Mouse (Mus musculus): ENCODE data around the gene Gdap1l1. TPM values are rescaled to one million over a fixed set of nuclear protein-coding genes. Genes with fewer than 3 reads are reported as not detected.
A peak's percentile ranks its signal among the peaks of the same experiment; 100 is the strongest.

Gdap1l1 gene
- polyA plus RNA-seq, 1 experiment from 2014 or later = 0.21 TPM

DNA sequence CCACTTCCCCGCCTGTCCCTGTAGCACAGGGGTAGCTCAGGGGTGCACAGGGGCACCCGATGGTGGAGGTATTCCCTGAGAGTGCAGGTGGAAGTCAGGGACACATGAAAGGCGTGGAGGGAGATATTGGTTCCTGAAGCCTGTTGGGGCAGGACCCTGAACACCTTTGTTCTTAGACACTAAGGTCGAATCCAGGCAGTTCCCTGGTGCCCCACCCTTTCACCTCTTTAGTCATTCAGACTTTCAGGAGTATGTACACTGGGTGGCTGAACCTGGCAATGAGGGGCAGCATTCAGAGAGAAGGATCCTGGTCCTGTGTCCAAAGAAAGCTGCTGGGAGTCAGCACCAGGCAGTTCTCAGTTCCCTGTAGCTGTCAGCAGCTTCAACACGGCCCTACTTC lies 24.1 kb downstream of the Gdap1l1 start:
- ChIA-PET POLR2A (no interaction called here), CTCF (no interaction called here)
- in situ Hi-C loops (cut with MboI; ENCODE audit: low pct_unique_long_range_greater_than_20kb) = no loop called here
- no peak for ATAC-seq
- no peak for DNase-seq (ENCODE audit: low read depth, low spot score)
- peaks cover 10% of the 10 kb centered on the region for H3K27me3 ChIP-seq
- TF ChIP-seq CTCF (IDR thresholded peaks at IDR 0.05) = no peak

DNA sequence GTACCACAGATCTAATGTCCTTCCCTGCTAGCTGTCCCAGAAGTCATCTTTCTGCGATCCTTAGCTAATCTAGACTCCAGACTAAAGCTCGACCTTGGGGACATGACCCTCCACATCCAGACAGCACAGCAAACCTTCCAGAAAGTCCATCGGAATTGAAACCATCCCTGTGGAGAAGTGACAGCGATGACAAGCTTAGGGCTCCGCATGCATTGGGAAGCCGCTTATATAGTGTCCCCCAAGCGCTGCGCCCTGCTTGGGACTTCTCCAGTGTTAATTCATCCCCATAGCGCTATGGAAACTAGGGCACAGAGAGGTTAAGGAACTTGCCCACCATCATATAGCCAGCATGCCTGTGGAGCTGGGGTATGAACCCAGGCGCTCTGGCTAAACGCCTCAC lies 24.5 kb downstream of the Gdap1l1 start:
- CTCF ChIA-PET = no interaction called here
- no peak for TF ChIP-seq CTCF (IDR thresholded peaks at IDR 0.05)
- POLR2A ChIA-PET = no interaction called here
- ATAC-seq (no peak), DNase-seq (ENCODE audit: low read depth, low spot score) (no peak)
- H3K27me3 ChIP-seq = peaks cover 10% of the 10 kb centered on the region
- in situ Hi-C loops (cut with MboI; ENCODE audit: low pct_unique_long_range_greater_than_20kb) = no loop called here

DNA sequence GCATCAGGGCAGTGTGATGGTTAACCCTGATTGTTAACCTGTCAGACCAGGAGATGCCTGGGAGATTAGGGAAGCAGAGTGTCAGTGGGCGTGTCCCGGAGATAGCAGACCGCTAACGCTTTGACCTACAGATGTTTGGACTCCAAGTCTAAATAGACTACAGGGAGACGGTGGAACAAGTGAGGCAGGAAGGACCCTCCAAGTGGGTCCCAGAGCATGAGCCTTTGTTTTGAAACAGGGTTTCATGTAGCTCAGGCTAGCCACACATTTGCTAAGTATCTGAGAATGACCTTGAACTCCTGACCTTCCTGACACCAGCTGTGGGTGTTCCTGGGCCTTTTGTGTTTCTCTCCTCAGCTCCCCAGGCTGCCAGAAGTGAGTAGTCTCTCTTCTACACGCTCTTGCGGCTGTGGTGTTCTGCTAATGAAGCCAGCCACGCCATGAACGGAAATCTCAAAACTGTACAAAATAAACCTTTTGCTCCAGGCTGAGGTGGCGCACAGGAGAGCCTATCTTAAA lies 25.0 kb downstream of the Gdap1l1 start:
- no peak for TF ChIP-seq CTCF (IDR thresholded peaks at IDR 0.05)
- POLR2A ChIA-PET = no interaction called here
- in situ Hi-C loops (cut with MboI; ENCODE audit: low pct_unique_long_range_greater_than_20kb) = no loop called here
- no peak for DNase-seq (ENCODE audit: low read depth, low spot score)
- H3K27me3 ChIP-seq = peaks cover 6% of the 10 kb centered on the region
- CTCF ChIA-PET = no interaction called here
- no peak for ATAC-seq

GRCm38 (mm10) chr2:163463998-163464397 lies 25.7 kb downstream of the Gdap1l1 start:
- CTCF ChIA-PET = interaction anchor here (0.9 kb wide), 1 partner anchor 42 kb away, joined by 3 read pairs; no protein-coding TSS in a partner anchor
- TF ChIP-seq CTCF (IDR thresholded peaks at IDR 0.05) = no peak
- ATAC-seq = no peak
- H3K27me3 ChIP-seq = peaks cover 1% of the 10 kb centered on the region
- DNase-seq (ENCODE audit: low read depth, low spot score) = no peak
- POLR2A ChIA-PET = no interaction called here
- in situ Hi-C loops (cut with MboI; ENCODE audit: low pct_unique_long_range_greater_than_20kb) = no loop called here

DNA sequence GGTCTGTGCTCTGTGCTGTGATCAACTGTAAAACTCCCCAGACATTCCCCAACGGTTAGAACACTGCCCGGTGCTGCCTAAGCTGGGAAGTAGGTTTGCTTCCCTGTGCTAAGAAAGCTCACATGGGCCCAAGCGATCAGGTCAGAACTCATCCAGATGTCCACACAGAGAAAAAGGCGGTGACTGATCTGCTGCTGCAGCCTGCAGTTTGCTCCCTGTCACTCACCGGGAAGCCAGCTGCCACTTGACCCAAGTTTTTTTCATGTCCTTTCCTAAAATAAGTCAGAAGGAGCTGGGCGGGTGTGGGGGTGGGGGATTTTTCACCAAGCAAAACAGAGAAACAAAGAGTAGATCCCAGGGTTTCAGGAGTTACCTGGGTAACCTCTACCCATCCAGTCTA lies 26.3 kb downstream of the Gdap1l1 start:
- H3K27me3 ChIP-seq = no peaks in the 10 kb centered on the region
- DNase-seq (ENCODE audit: low read depth, low spot score) (no peak), ATAC-seq (no peak)
- ChIA-PET CTCF (interaction anchor here (0.9 kb wide), 1 partner anchor 43 kb away, joined by 3 read pairs; no protein-coding TSS in a partner anchor), POLR2A (no interaction called here)
- no peak for TF ChIP-seq CTCF (IDR thresholded peaks at IDR 0.05)
- in situ Hi-C loops (cut with MboI; ENCODE audit: low pct_unique_long_range_greater_than_20kb) = no loop called here

DNA sequence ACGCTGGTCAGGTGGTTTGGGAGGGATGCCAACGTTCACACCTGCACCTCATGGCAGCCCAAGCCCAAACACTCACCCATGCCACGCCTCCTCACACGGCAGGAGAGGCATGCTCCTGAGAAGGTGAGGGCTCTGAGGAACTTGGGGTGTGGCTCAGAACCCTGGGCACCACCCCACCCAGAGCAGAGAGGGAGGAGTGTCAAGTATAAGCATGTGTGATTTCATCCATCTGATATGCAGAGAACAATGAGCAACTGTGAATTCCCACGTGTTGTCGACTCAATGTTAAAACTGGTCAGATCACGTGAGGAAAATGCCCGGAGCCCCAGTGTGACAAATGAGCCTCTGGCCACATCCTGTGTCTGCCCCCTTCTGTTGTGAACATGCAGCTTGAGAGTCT lies 28.5 kb downstream of the Gdap1l1 start:
- CTCF ChIA-PET = no interaction called here
- no peak for ATAC-seq

DNA sequence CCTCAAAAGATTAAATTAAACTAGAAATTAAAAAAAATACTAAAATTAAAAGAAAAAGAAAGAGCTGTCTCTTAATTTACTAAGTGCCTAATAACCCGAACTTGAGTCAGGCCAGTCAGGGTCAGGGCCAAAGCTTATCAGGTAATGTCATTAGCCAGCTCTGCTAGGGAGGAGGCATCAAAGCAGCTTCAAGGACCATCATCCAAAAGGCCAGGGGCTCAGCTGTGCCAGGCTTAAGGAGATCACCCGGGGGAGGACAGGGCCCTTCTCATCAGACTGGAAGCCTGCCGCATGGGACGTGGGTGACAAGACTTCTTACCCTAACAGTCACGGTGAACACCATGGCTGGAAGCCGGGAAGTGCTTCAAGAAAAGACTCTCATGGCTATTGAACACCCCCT lies 29.3 kb downstream of the Gdap1l1 start:
- CTCF ChIA-PET = no interaction called here
- H3K27me3 ChIP-seq = no peaks in the 10 kb centered on the region
- ATAC-seq (no peak), DNase-seq (ENCODE audit: low read depth, low spot score) (no peak)
- POLR2A ChIA-PET = no interaction called here
- in situ Hi-C loops (cut with MboI; ENCODE audit: low pct_unique_long_range_greater_than_20kb) = no loop called here
- no peak for TF ChIP-seq CTCF (IDR thresholded peaks at IDR 0.05)

More for the DNA sequence above, 28.5 kb downstream of the Gdap1l1 start:
- POLR2A ChIA-PET = no interaction called here
- no peak for DNase-seq (ENCODE audit: low read depth, low spot score)
- H3K27me3 ChIP-seq = no peaks in the 10 kb centered on the region
- TF ChIP-seq CTCF (IDR thresholded peaks at IDR 0.05) = no peak
- in situ Hi-C loops (cut with MboI; ENCODE audit: low pct_unique_long_range_greater_than_20kb) = no loop called here

GRCm38 (mm10) chr2:163468866-163469265 lies 30.6 kb downstream of the Gdap1l1 start:
- CTCF ChIA-PET = no interaction called here
- no peaks in the 10 kb centered on the region for H3K27me3 ChIP-seq
- ATAC-seq (no peak), DNase-seq (ENCODE audit: low read depth, low spot score) (no peak)
- in situ Hi-C loops (cut with MboI; ENCODE audit: low pct_unique_long_range_greater_than_20kb) = no loop called here
- POLR2A ChIA-PET = no interaction called here
- TF ChIP-seq CTCF (IDR thresholded peaks at IDR 0.05) = no peak

- POLR2A ChIA-PET = no interaction called here
- in situ Hi-C loops (cut with MboI; ENCODE audit: low pct_unique_long_range_greater_than_20kb) = loop anchor here (5.0 kb wide), 1 partner anchor 47 kb away; the partner anchor contains the start of gene Oser1
- CTCF ChIA-PET = no interaction called here
- TF ChIP-seq CTCF (IDR thresholded peaks at IDR 0.05) = no peak
- no peak for ATAC-seq
- no peak for DNase-seq (ENCODE audit: low read depth, low spot score)
- H3K27me3 ChIP-seq = no peaks in the 10 kb centered on the region
Observed at GRCm38 (mm10) chr2:163469711-163470110, 31.4 kb downstream of the Gdap1l1 start.

- peaks cover under 1% of the 10 kb centered on the region for H3K27me3 ChIP-seq
- no peak for TF ChIP-seq CTCF (IDR thresholded peaks at IDR 0.05)
- POLR2A ChIA-PET = interaction anchor here (0.6 kb wide), 1 partner anchor 1198 kb away, joined by 3 read pairs; no protein-coding TSS in a partner anchor
- no peak for DNase-seq (ENCODE audit: low read depth, low spot score)
- CTCF ChIA-PET = interaction anchor here (0.8 to 1.0 kb wide), 2 partner anchors 9 to 45 kb away, joined by 4 read pairs; no protein-coding TSS in a partner anchor
- no peak for ATAC-seq
- in situ Hi-C loops (cut with MboI; ENCODE audit: low pct_unique_long_range_greater_than_20kb) = loop anchor here (5.0 kb wide), 1 partner anchor 49 kb away; the partner anchor contains the start of gene Oser1
Observed at GRCm38 (mm10) chr2:163471136-163471535, 32.9 kb downstream of the Gdap1l1 start.

DNA sequence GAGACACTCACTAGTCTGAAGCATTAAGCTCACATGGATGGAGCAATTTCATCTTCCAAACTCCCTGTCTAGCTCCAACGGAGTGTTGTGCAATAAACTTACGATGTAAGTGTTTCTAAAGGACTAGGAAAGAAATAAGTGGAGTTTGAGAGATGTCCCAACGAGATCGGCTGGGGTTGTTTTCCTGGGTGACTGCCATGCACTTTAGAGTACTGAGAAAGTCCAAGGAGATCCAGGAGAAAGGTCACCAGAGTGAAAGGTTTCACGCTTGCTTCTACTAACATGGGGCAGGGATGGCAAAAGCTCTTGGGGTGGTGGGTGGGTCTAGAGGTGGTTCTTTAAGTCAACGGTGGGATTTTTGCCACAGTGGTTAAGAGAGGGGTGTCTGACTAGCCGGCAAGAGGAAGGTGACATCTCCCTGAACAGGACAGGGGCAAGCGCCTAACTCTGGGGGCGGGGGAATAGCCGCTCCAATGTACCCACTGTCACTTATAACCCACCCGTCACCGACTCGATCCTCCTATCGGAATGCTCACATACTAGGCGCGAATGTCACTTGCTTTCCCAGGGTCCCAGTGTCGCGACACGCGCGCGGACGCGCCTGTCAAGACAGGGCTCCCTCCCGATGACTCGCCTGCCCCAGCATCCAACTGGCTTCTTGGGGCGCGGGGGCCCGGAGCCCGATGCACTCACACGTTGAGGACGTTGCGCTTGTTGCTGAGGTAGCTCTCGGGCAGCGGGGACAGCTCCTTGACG lies 33.6 kb downstream of the Gdap1l1 start:
- DNase-seq (ENCODE audit: low read depth, low spot score) (no peak), ATAC-seq (peak; percentile 59)
- POLR2A ChIA-PET = interaction anchor here (0.6 to 1.1 kb wide), 2 partner anchors 61 to 1199 kb away, joined by 3 to 4 read pairs; no protein-coding TSS in a partner anchor
- peaks cover 3% of the 10 kb centered on the region for H3K27me3 ChIP-seq
- in situ Hi-C loops (cut with MboI; ENCODE audit: low pct_unique_long_range_greater_than_20kb) = loop anchor here (5.0 kb wide), 1 partner anchor 50 kb away; the partner anchor contains the start of gene Oser1
- no peak for TF ChIP-seq CTCF (IDR thresholded peaks at IDR 0.05)
- CTCF ChIA-PET = interaction anchor here (0.8 to 1.8 kb wide), 10 partner anchors 9 to 114 kb away, joined by 3 to 8 read pairs (median 4); no protein-coding TSS in a partner anchor
